Mouse (Mus musculus): Measurements from ENCODE around the gene 2900026A02Rik.

DNA sequence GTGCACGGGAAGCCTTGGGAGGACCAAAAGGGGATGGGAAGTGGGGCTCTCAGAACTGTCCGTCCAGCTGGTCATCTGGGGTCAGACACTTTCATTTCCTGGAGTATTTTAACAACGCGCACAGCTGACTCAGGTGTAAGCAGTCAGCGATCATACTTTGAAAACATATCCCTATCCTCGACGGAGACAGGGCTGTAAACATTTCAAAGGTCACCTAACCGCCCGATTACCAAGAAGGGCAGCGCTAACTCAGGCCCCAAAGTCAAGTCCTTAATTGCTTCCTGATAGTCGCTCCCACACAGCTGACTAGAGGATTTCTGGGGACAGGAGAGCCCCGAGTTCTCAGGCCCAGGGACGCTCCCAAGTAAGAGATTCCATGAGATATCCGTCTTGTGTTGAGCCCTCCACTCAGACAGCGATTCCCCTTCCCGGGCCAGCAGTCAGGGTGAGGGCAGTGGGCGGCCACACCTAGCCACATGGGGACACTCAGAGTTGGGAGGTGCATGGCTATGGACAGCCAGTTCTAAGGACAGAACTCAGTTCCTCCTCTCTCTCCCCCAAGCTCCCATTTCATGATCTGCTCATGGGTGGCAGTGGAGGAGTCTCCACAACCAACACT, 2.3 kb downstream of the 2900026A02Rik start:
- no peak for TF ChIP-seq CTCF (IDR thresholded peaks at IDR 0.05; ENCODE audit: low read depth)
- no peak for TF ChIP-seq EP300 (optimal IDR thresholded peaks at IDR 0.05)
